Mouse (Mus musculus) left cerebral cortex, adult 18-20 months (tissue): ENCODE measurements around the gene Adamts6. TPM values are rescaled to one million over a fixed set of nuclear protein-coding genes. Genes with fewer than 3 reads are reported as not detected.

Experiments used
- total RNA-seq, 2 experiments: library from RNA; stranded (reverse); gene quantifications; 2 replicates each; pipeline ENCODE4 v1.2.3; 2021

Gene Adamts6
- total RNA-seq, 2 experiments from 2014 or later = 4.9 to 5.1 TPM

Other genes starting within 250 kb of the Adamts6 start
- 10 to 100 TPM; 23.9 to 26.5 TPM for gene Nln, start 178.2 kb upstream of the Adamts6 start, total RNA-seq
- gene Sgtb, start 178.1 kb upstream of the Adamts6 start, total RNA-seq = 100 to 1,000 TPM; 144 to 147 TPM
- gene Trappc13, start 109.4 kb upstream of the Adamts6 start, total RNA-seq = 10 to 100 TPM; 53.5 to 56.0 TPM
- gene Trim23, start 109.0 kb upstream of the Adamts6 start, total RNA-seq = 10 to 100 TPM; 59.1 to 61.1 TPM
- gene Cenpk, start 59.2 kb upstream of the Adamts6 start, total RNA-seq = 1 to 10 TPM; 1.1 to 1.3 TPM
- gene Ppwd1, start 59.0 kb upstream of the Adamts6 start, total RNA-seq = 10 to 100 TPM; 11.0 to 13.2 TPM